Mouse (Mus musculus) cerebellum, adult 2 months (tissue): ENCODE measurements around the gene Gm16503.
"Not testable (repeated sequence)": the region's sequence is repeated elsewhere in the genome, so short reads cannot be mapped to it uniquely, and the experiment has no call there.

Experiments used
- CTCF ChIP-seq: fragments of 200-500 bp; IDR thresholded peaks from 2 replicates; pipeline ENCODE4 v1.5.1; 2011; ENCODE audit warnings: low read depth, mild to moderate bottlenecking, control low read depth, low read length, moderate library complexity, borderline replicate concordance; ENCODE audit not compliant: insufficient read depth
- POLR2A ChIP-seq: fragments of 200-500 bp; IDR thresholded peaks from 2 replicates; pipeline ENCODE4 v1.6.1; 2011; ENCODE audit warnings: low read length, control low read depth, borderline replicate concordance; ENCODE audit not compliant: insufficient read depth

DNA sequence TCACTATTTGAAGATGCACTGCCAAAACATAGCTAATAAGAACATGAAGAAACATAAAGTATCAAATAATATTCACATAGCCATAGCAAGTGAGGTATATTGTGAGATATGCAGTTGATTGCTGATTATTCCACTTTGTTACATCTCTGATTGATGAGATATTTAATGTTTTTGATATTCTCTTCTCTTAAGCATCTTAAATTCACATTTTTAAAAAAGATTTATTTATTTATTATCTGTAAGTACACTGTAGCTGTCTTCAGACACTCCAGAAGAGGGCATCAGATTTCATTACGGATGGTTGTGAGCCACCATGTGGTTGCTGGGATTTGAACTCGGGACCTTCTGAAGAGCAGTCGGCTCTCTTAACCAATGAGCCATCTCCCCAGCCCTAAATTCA, at the start of gene Gm16503:
- TF ChIP-seq CTCF, POLR2A: not testable (repeated sequence)
